Comparison of ENCODE assay signal across 8 mouse cellular contexts in the genomic region with DNA sequence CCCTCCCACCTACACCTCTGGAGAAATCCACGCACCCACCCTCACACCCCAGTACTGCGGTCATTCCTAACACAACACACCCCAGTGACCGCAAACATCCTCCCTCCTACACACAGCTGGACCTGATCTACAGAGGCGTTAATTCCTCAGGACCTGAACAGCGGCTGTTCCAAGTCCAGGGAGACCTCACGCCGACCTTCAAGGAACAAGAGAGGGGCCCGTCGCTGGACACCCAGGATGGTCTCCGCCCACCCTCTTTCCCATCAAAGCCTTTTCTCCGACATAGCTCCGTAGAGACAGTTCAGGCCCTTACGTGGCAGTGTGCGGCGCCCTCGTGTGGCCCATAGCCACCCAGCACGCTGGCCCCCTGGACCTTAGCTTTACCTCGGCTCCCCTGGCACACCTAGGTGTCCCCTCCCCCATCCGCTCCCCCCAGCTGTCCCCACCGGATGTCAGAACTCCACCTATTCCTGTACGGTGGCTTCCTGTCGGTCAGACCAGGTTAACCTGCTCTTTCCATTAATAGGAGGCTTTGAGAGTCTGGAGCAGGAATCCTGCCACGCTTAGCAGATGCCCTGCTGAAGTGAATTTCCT. TPM values are rescaled to one million over a fixed set of nuclear protein-coding genes. Genes with fewer than 3 reads are reported as not detected.
DNase-seq lines count a peak whose midpoint lies in the region; ATAC-seq and TF ChIP-seq lines count a peak whose summit lies in the region.

No protein-coding gene starts in this region.

- H3K27ac ChIP-seq in cerebellum, adult 2 months (ENCODE audit: insufficient read depth, low read length) = no peak overlapping the region; the same call in 1 of the 2 replicates
- no peak overlapping the region for H3K27ac ChIP-seq in forebrain, embryonic 16.5 days (ENCODE audit: low read length)

- WGBS in cerebellum, adult 2 months = 3% methylated on average over 23 of the region's 23 CpGs
- WGBS in forebrain, embryonic 16.5 days = 3% methylated on average over 23 of the region's 23 CpGs

- H3K4me3 ChIP-seq in cerebellum, adult 2 months (replicated peaks; ENCODE audit: insufficient read depth, low read depth, low read length) = peak overlapping the region; percentile 71
- peak overlapping the region; percentile 37 for H3K4me3 ChIP-seq in forebrain, embryonic 16.5 days (replicated peaks; ENCODE audit: low read length)

- H3K27me3 ChIP-seq in cerebellum, adult 2 months (ENCODE audit: control insufficient read depth, insufficient read depth, low read length) = no peaks in the 10 kb centered on the region
- H3K27me3 ChIP-seq in forebrain, embryonic 16.5 days (replicated peaks; ENCODE audit: control insufficient read depth, insufficient read depth, low read length) = no peaks in the 10 kb centered on the region

- peak overlapping the region; percentile 61 for H3K4me2 ChIP-seq in forebrain, embryonic 16.5 days (ENCODE audit: low read length)

- ATAC-seq in forebrain, embryonic 16.5 days = peak; percentile 78
- ATAC-seq in hematopoietic stem cell, adult 5-6 weeks (replicated peaks in 1 of 2; ENCODE audit: insufficient read depth in 1 of 2, low FRiP score in 2 of 2, low TSS enrichment in 1 of 2, low read depth in 1 of 2, poor library complexity in 2 of 2, severe bottlenecking in 2 of 2) = peak; percentile 71 to 75

- H3K9me3 ChIP-seq in forebrain, embryonic 16.5 days (ENCODE audit: control insufficient read depth, low read length) = no peaks in the 10 kb centered on the region

- peak; percentile 85 for DNase-seq in MN1 (ENCODE audit: low spot score)
- DNase-seq in cerebellum, adult 2 months = peak; percentile 80 to 85
- peak; percentile 54 to 62 for DNase-seq in layer of hippocampus, postnatal 14 days (ENCODE audit: low spot score in 2 of 2)
- peak; percentile 81 for DNase-seq in lung, postnatal 10 days
- DNase-seq in ovary, postnatal 36 days (ENCODE audit: low spot score) = peak; percentile 70
- peak; percentile 88 for DNase-seq in thymus, postnatal 14 days

- TF ChIP-seq CTCF in cerebellum, adult 2 months (IDR thresholded peaks at IDR 0.05; ENCODE audit: borderline replicate concordance, insufficient read depth, low read depth, low read length) = peak; percentile 82

- no peak for TF ChIP-seq POLR2A in cerebellum, adult 2 months (IDR thresholded peaks at IDR 0.05; ENCODE audit: borderline replicate concordance, insufficient read depth, low read length)

- H3K36me3 ChIP-seq in forebrain, embryonic 16.5 days (ENCODE audit: control insufficient read depth, insufficient read depth) = no peaks in the 10 kb centered on the region

- peaks cover 14% of the 10 kb centered on the region for H3K4me1 ChIP-seq in cerebellum, adult 2 months (ENCODE audit: control insufficient read depth, insufficient read depth, low read length)
- H3K4me1 ChIP-seq in forebrain, embryonic 16.5 days (replicated peaks; ENCODE audit: control insufficient read depth, insufficient read depth, low read length) = peaks cover 12% of the 10 kb centered on the region

- peak overlapping the region; percentile 56 for H3K9ac ChIP-seq in forebrain, embryonic 16.5 days (replicated peaks; ENCODE audit: low read depth, low read length)

RNA-seq across cellular contexts. Expression of a gene that starts 36.9 kb away (rescaled TPM):
- 29.9 and 31.9 TPM in 2 replicates for polyA plus RNA-seq in cerebellum, adult 2 months (2012; rRNA removed)
- 17.8 and 22.6 TPM in 2 replicates for polyA plus RNA-seq in forebrain, embryonic 16.5 days (2015; fragmentation: Nextera tagmentation; extraction: Ambion mirVana)
- total RNA-seq in hematopoietic stem cell, adult 5-6 weeks (2017) = 29.8 and 58.4 TPM in 2 replicates
- total RNA-seq in layer of hippocampus, postnatal 14 days (2021) = 10 to 100 TPM; 71.6 to 74.2 TPM
